Mouse (Mus musculus) spleen, adult 2 months (tissue): ENCODE data around the gene Ust.

Source experiments
- CTCF ChIP-seq: fragments of 200-500 bp; IDR thresholded peaks from 2 replicates; pipeline ENCODE4 v1.5.1; 2011; ENCODE audit warnings: mild to moderate bottlenecking, inconsistent platforms; ENCODE audit not compliant: insufficient read depth, insufficient read length, insufficient replicate concordance; ENCODE audit errors: extremely low read depth
- POLR2A ChIP-seq: fragments of 200-500 bp; IDR thresholded peaks from 2 replicates; pipeline ENCODE4 v1.6.1; 2011; ENCODE audit warnings: low read depth, low read length, inconsistent platforms

DNA sequence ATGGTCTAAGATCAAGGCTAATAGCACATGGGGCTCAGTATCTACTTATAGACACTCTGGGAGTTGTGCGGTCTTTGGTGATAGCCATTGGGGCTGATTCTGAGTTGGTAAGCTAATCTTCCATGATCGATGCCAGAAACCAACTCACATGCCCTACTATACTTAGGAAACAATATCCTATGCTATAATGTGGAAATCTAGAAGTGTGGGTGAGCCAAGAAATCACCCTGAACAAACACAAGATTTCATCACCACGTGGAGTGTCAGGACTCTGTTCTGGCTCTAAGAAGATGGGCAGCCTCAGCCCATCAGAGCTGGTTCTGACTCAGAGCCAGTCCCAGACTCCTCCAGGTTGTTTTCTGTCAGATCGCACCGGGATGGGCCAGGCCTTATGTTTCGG lies 286.1 kb downstream of the Ust start:
- TF ChIP-seq POLR2A, result no peak
- TF ChIP-seq CTCF, result no peak
